Mouse (Mus musculus) lung, postnatal 0 days (tissue): ENCODE results near the gene Gm7271. TPM values are rescaled to one million over a fixed set of nuclear protein-coding genes. Genes with fewer than 3 reads are reported as not detected.

Experiments used
- ATAC-seq: fragments of 200-750 bp; cut with Nextera tagmentation; 2 replicates; pipeline ENCODE4 v1.8.0; 2017; ENCODE audit warnings: moderate library complexity
- DNase-seq: peaks from one replicate; pipeline ENCODE4 v3.0.0-alpha.2; 2016; ENCODE audit warnings: low spot score
- H3K27ac ChIP-seq: fragments of 300-500 bp; sonication (generic); 2 replicates; pipeline ENCODE4 v1.5.1; 2014; ENCODE audit warnings: antibody characterized with exemption, mild to moderate bottlenecking, low read length, mixed read lengths
- H3K27me3 ChIP-seq: fragments of 300-500 bp; sonication (generic); replicated peaks from 2 replicates; pipeline ENCODE4 v1.6.1; 2014; ENCODE audit warnings: low read length, mixed read lengths; ENCODE audit not compliant: insufficient read depth
- H3K36me3 ChIP-seq: fragments of 300-500 bp; sonication (generic); 2 replicates; pipeline ENCODE4 v1.6.1; 2014; ENCODE audit warnings: low read length, mixed read lengths; ENCODE audit not compliant: insufficient read depth
- H3K4me1 ChIP-seq: fragments of 300-500 bp; sonication (generic); 2 replicates; pipeline ENCODE4 v1.6.1; 2014; ENCODE audit warnings: antibody characterized with exemption, low read depth, low read length, mixed read lengths; ENCODE audit not compliant: insufficient read depth
- H3K4me2 ChIP-seq: fragments of 300-500 bp; sonication (generic); replicated peaks from 2 replicates; pipeline ENCODE4 v1.6.1; 2014; ENCODE audit warnings: low read depth, mild to moderate bottlenecking, low read length, moderate library complexity, mixed read lengths
- H3K4me3 ChIP-seq: fragments of 300-500 bp; sonication (generic); 2 replicates; pipeline ENCODE4 v1.5.1; 2014; ENCODE audit warnings: low read depth, low read length
- H3K9ac ChIP-seq: fragments of 300-500 bp; sonication (generic); replicated peaks from 2 replicates; pipeline ENCODE4 v1.6.1; 2014; ENCODE audit warnings: low read depth, mild to moderate bottlenecking
- H3K9me3 ChIP-seq: fragments of 300-500 bp; sonication (generic); 2 replicates; pipeline ENCODE4 v1.6.1; 2016; ENCODE audit warnings: low read length, mixed read lengths
- CTCF ChIP-seq: IDR thresholded peaks from 2 replicates; pipeline ENCODE4 v1.5.1; 2016; ENCODE audit warnings: antibody characterized with exemption, mild to moderate bottlenecking
- EP300 ChIP-seq: IDR thresholded peaks from 2 replicates; pipeline ENCODE4 v1.6.1; 2016; ENCODE audit warnings: antibody characterized with exemption, mild to moderate bottlenecking, control low read depth
- WGBS: fragments of 180-500 bp; shearing (Covaris S2); extraction: QIAGEN DNeasy Blood & Tissue Kit; methylation state at CpG from one replicate; pipeline ENCODE4 v1.1.7; 2014; 5-methylcytosine and 5-hydroxymethylcytosine counted together
- polyA plus RNA-seq: library from polyadenylated mRNA; unstranded; fragments of >200 nt; fragmentation: Nextera tagmentation; extraction: Ambion mirVana; gene quantifications from 2 replicates; pipeline ENCODE4 v1.2.1, GENCODE M21; 2015

Gm7271 gene
- polyA plus RNA-seq, 1 experiment from 2014 or later = not detected

DNA sequence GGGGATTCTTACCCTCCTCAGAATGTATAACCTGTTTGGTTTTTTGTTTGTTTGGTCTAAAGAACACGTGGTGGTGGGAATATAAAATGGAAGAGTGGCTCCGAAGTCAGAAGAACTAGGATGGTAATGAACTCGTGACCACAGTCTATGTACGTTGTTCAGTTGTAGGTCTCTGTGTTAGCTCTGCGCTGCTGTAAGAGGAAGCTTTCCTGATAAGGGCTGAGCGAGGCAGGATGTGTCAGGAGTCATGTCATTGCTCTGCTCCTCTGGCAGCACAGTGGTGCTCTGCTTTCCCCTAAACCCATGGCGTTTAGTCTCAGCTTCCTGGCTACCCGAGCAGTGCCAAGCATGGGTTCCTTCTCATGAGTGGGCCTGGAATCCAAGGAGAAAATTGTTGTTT lies 66.6 kb downstream of the Gm7271 start:
- no peak for DNase-seq
- no peak overlapping the region for H3K4me3 ChIP-seq
- no peak overlapping the region for H3K4me2 ChIP-seq
- no peak overlapping the region for H3K27ac ChIP-seq
- TF ChIP-seq CTCF (no peak), EP300 (no peak)
- peaks cover 11% of the 10 kb centered on the region; the same call in 1 of the 2 replicates for H3K36me3 ChIP-seq
- H3K9me3 ChIP-seq = no peaks in the 10 kb centered on the region
- no peaks in the 10 kb centered on the region for H3K27me3 ChIP-seq
- no peak overlapping the region for H3K9ac ChIP-seq
- WGBS = 79% methylated on average over 8 of the region's 8 CpGs
- no peaks in the 10 kb centered on the region for H3K4me1 ChIP-seq
- no peak for ATAC-seq

DNA sequence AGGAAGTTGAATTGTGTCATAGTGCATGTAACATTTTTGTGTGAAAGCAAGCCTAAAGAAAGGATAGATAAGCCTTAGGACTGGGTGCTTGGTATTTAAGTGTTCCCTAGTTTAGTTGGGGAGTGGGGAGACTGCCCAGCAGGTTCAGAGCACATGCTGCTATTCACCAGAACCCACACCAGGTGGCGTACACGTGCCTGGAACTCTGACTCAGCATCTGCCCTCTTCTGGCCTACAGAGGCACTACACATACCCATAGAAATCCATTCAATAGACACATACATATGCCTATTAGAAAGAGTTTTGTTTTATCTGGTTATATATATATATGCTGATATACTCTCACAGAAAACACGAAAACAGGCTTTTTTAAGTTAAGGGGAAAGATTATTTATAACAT lies 81.5 kb downstream of the Gm7271 start:
- WGBS = 36% methylated on average over 3 of the region's 3 CpGs
- no peaks in the 10 kb centered on the region for H3K4me1 ChIP-seq
- ATAC-seq (no peak), DNase-seq (peak; percentile 80)
- no peak overlapping the region for H3K9ac ChIP-seq
- no peaks in the 10 kb centered on the region for H3K9me3 ChIP-seq
- H3K27me3 ChIP-seq = no peaks in the 10 kb centered on the region
- H3K4me2 ChIP-seq = no peak overlapping the region
- H3K4me3 ChIP-seq = no peak overlapping the region
- peaks cover 34% of the 10 kb centered on the region for H3K36me3 ChIP-seq
- no peak overlapping the region for H3K27ac ChIP-seq
- TF ChIP-seq EP300 (no peak), CTCF (peak; percentile 99)

Other genes starting within 250 kb of the Gm7271 start
- 11.4 and 11.5 TPM in 2 replicates for gene Clock, start 179.2 kb upstream of the Gm7271 start, polyA plus RNA-seq
- gene Pdcl2, start 152.9 kb upstream of the Gm7271 start, polyA plus RNA-seq = not detected in 2 replicates
- 0.29 TPM in 2 replicates for gene Nmu, start 120.3 kb upstream of the Gm7271 start, polyA plus RNA-seq
- 13.9 and 14.0 TPM in 2 replicates for gene Exoc1, start 45.3 kb downstream of the Gm7271 start, polyA plus RNA-seq
- gene Cep135, start 104.7 kb downstream of the Gm7271 start, polyA plus RNA-seq = 3.8 and 4.1 TPM in 2 replicates
- gene C530008M17Rik, start 172.5 kb downstream of the Gm7271 start, polyA plus RNA-seq = 3.8 and 4.4 TPM in 2 replicates